Mouse (Mus musculus) small intestine, adult 2 months (tissue): ENCODE data around the gene Slc24a3.

Experiments used
- CTCF ChIP-seq: fragments of 200-500 bp; IDR thresholded peaks from 2 replicates; pipeline ENCODE4 v1.5.1; 2012; ENCODE audit warnings: low read depth, mild to moderate bottlenecking, control low read depth, inconsistent platforms, low read length, moderate library complexity, mixed read lengths; ENCODE audit not compliant: insufficient replicate concordance, insufficient read length; ENCODE audit errors: extremely low read depth
- POLR2A ChIP-seq: fragments of 200-500 bp; IDR thresholded peaks from 2 replicates; pipeline ENCODE4 v1.6.1; 2012; ENCODE audit warnings: low read depth, mild to moderate bottlenecking, control low read depth, inconsistent platforms, low read length, moderate library complexity

DNA sequence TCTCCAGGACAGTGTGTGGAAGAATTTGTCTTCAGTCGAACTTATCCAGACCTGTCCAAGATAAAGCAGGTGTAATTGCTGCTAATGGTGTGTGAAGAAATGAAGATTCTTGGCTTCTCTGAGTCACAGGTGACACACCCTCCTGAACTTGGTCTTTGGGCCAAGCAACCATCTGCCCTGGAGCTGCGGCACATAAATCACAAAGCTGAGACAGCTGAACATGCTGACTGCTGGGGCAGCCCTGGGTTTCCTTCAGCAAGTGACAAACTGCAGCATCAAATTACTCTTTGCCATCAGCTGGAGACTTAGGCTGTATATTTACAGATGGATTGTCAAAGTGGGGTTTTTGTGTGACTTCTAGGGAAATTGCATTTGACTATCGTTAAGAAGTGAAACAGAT, 415.5 kb downstream of the Slc24a3 start:
- TF ChIP-seq POLR2A (no peak), CTCF (no peak)
